Mouse (Mus musculus) cerebral cortex, adult 2 months (tissue): Measurements from ENCODE around the gene Polg.

Source experiments
- WGBS: fragments of 180-500 bp; shearing (Covaris S2); methylation state at CpG from one replicate; pipeline ENCODE4 v1.1.7; 2018; 5-methylcytosine and 5-hydroxymethylcytosine counted together

Polg gene

DNA sequence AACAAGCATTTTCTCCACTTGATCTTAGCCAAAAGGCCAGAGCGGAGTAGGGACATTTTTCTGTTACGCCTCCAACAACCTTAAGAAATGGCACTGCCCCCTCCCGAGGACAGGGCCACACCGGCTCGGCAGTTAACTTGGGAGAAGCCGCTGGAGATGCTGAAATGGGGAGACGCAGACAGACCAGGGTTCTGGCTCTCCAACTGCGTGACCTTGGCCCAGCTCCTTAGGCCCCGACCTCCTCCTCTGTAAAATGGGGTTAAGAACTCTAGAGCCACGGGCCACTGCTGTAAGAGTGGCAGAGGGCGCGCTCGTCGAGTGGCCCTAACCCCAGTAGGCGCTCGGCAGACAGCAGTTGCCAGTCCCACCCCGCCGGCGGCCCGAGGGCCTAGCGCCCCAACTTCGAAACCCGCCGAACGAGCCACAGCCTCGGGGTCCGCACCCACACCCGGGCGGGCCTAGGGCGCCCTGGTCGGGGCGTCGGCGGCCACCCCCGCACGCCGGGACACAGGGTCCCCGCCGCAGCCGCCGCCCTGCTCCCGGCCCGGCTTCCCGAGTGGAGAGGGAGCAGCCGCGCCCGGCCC lies 609 bp downstream of the Polg start:
- WGBS: under 1% methylated on average over 47 of the region's 47 CpGs

DNA sequence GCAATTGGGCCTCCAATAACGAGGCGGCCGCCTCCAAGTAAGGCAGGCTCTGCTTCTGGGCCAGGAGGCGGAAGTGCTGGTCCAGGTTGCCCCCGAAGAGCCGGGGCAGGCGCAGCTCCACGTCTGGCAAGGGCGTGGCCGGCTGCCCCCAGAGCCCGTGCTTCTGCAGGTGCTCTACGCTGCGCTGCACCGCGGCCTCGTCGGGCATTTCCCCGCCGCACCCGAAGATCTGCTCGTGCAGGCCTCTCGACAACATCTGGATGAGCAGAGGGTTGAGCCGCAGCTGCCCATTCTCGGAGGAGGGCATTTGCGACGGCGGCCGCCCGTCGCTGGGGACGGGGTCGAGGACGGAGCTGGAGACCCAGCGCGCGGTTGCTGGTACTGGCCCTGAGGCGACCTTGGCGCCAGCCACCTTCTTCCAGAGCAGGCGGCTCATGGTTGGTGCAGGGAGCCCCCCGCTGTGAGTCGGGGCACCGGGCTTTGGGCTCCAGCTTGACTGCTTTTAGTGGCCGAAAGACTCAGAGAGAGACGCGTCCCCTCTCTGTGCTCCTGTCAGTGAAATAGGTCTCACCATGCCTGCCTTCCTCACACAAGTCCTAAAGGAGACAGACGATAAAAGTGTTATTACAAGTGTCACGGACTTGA lies 1.3 kb downstream of the Polg start:
- 11% methylated on average over 47 of the region's 47 CpGs for WGBS

GRCm38 (mm10) chr7:79463376-79464077 lies 2.6 kb downstream of the Polg start:
- 73% methylated on average over 11 of the region's 11 CpGs for WGBS

GRCm38 (mm10) chr7:79461721-79462120 lies 4.4 kb downstream of the Polg start:
- WGBS: 76% methylated on average over 10 of the region's 10 CpGs

- 94% methylated on average over 3 of the region's 3 CpGs for WGBS
Observed at GRCm38 (mm10) chr7:79447486-79447885, 18.7 kb downstream of the Polg start.

GRCm38 (mm10) chr7:79447048-79447447 lies 19.1 kb downstream of the Polg start:
- WGBS: 91% methylated on average over 2 of the region's 2 CpGs

DNA sequence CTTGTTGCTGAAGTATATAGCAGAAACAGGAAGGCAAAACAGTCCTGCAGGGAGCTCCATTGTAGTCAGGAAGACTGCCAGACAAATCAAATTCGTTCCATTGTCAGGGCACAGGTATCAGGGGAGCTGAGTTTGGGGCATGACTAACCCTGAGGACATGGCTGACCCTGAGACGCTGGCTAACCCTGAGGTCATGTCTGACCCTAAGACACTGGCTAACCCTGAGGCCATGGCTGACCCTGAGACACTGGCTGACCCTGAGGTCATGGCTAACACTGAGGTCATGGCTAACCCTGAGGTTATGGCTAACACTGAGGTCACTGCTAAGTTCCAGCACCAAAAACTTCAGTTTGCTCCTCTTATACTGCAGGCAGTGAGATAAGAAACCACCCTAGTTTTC lies 26.1 kb downstream of the Polg start:
- WGBS: 76% methylated on average over 2 of the region's 2 CpGs

GRCm38 (mm10) chr7:79428243-79428642 lies 37.9 kb downstream of the Polg start:
- 83% methylated on average over 5 of the region's 5 CpGs for WGBS

GRCm38 (mm10) chr7:79425804-79426203 lies 40.4 kb downstream of the Polg start:
- 62% methylated on average over 10 of the region's 10 CpGs for whole genome bisulfite sequencing

DNA sequence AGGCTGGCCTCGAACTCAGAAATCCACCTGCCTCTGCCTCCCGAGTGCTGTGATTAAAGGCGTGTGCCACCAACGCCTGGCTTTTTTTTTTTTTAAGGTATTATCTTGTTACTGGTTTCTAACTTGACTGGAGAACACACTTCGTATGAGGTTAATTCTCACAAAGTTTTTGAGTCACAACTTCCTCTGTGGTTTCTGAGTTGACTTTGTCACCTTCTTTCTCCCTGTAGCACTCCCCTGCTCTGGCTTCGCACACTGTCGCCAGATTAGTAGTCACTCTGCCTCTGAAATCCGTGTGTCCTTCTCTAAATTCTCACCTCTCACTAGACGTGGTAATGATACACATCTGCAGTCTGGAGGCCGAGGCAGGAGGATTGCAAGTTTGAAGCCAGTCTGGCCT lies 43.3 kb downstream of the Polg start:
- WGBS: 96% methylated on average over 10 of the region's 10 CpGs

DNA sequence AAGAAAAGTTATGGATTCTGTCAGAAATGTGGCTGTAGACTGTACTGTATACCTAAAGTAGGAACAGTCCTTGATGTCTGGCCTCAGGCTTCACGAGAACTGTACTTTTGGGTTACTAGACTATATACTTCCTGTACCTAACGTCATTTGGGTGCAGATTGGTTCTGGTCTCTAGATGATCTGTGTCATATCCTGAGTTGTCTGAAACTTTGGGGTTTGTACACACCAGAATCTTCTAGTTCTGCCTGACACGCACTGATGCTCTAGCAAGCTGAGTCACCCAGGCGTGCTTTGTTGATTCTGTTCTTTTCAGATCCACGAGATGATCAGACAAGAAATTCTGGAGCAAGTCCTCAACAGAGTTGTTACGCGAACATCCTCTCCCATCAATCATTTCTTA lies 46.2 kb downstream of the Polg start:
- 94% methylated on average over 7 of the region's 7 CpGs for WGBS

- 80% methylated on average over 18 of the region's 18 CpGs for WGBS
Observed at GRCm38 (mm10) chr7:79414449-79415375, 51.5 kb downstream of the Polg start.

GRCm38 (mm10) chr7:79400296-79400695 lies 65.9 kb downstream of the Polg start:
- 82% methylated on average over 3 of the region's 3 CpGs for WGBS

GRCm38 (mm10) chr7:79398971-79399370 lies 67.2 kb downstream of the Polg start:
- WGBS: 86% methylated on average over 12 of the region's 12 CpGs

DNA sequence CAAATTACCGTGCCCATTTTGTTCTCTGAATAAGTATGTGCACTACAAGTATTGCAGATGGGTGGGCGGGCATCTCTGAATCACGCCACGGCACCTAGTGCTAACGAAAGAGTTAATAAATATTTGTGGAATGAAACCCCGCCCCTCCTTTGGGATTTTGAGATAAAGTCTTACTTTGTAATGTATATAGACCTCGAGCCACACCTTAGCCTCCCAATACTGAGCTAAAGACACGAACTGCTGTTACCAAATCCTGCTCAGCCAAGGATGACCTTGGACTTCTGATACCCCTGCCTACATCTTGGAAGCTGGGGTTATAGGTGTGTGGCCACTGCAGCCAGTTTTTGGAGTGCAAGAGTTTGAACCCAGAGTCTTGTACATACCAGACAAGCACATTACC lies 67.7 kb downstream of the Polg start:
- WGBS: 87% methylated on average over 8 of the region's 8 CpGs

DNA sequence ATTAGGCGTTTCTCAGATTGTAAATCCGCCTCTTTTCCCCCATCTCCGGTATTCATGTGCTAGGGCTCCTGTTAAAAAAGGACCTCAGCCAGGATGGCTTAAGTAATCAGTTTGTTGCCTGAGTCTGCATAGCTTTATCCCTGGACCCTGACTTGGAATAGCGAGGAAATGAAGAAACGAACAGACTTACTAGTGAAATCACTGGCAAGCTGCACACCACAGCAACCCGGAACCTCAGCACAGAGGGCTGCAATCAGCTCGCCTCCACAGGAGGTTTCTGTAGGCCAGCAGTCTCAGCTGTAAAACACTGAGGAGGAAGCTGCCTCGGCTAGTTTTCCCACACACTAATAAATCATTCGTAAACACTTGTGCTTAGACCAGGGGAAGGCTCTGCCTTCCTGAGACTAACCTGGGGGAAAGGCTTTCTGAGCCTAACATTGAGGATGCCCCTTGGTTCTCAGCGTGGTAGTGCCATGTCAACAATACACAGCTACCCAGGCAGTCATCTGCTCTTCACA lies 68.7 kb downstream of the Polg start:
- 87% methylated on average over 10 of the region's 10 CpGs for WGBS
